Mouse (Mus musculus) heart, embryonic 15.5 days (tissue): Measurements from ENCODE around the gene Nkx6-2. TPM values are rescaled to one million over a fixed set of nuclear protein-coding genes. Genes with fewer than 3 reads are reported as not detected.

ENCODE experiments used
- ATAC-seq: fragments of 200-750 bp; cut with Nextera tagmentation; replicated peaks from 2 replicates; pipeline ENCODE4 v1.8.0; 2017; ENCODE audit warnings: low read depth, moderate TSS enrichment; ENCODE audit not compliant: insufficient number of reproducible peaks, insufficient read depth, low FRiP score
- H3K27ac ChIP-seq: fragments of 300-500 bp; sonication (generic); 2 replicates; pipeline ENCODE4 v1.5.1; 2015; ENCODE audit warnings: mild to moderate bottlenecking, inconsistent platforms
- H3K27me3 ChIP-seq: fragments of 300-500 bp; sonication (generic); 2 replicates; pipeline ENCODE4 v1.6.1; 2015; ENCODE audit warnings: inconsistent platforms
- H3K36me3 ChIP-seq: fragments of 300-500 bp; sonication (generic); 2 replicates; pipeline ENCODE4 v1.6.1; 2015; ENCODE audit warnings: mild to moderate bottlenecking, inconsistent platforms
- H3K4me1 ChIP-seq: fragments of 300-500 bp; sonication (generic); replicated peaks from 2 replicates; pipeline ENCODE4 v1.6.1; 2015; ENCODE audit warnings: inconsistent platforms
- H3K4me2 ChIP-seq: fragments of 300-500 bp; sonication (generic); 2 replicates; pipeline ENCODE4 v1.6.1; 2015; ENCODE audit warnings: inconsistent platforms, mild to moderate bottlenecking, moderate library complexity
- H3K4me3 ChIP-seq: fragments of 300-500 bp; sonication (generic); 2 replicates; pipeline ENCODE4 v1.5.1; 2015; ENCODE audit warnings: mild to moderate bottlenecking, inconsistent platforms
- H3K9ac ChIP-seq: fragments of 300-500 bp; sonication (generic); 2 replicates; pipeline ENCODE4 v1.6.1; 2015; ENCODE audit warnings: mild to moderate bottlenecking, inconsistent platforms
- H3K9me3 ChIP-seq: fragments of 300-500 bp; sonication (generic); replicated peaks from 2 replicates; pipeline ENCODE4 v1.6.1; 2016; ENCODE audit warnings: inconsistent platforms
- WGBS: fragments of 180-500 bp; shearing (Covaris S2); methylation state at CpG from one replicate; pipeline ENCODE4 v1.1.7; 2015; ENCODE audit warnings: mixed read lengths; 5-methylcytosine and 5-hydroxymethylcytosine counted together
- polyA plus RNA-seq: library from polyadenylated mRNA; unstranded; fragments of >200 nt; fragmentation: Nextera tagmentation; extraction: Ambion mirVana; gene quantifications from 2 replicates; pipeline ENCODE4 v1.2.1, GENCODE M21; 2015

Gene Nkx6-2
- polyA plus RNA-seq, 1 experiment from 2014 or later = 0.16 TPM

GRCm38 (mm10) chr7:139584221-139585175, 1.9 kb upstream of the Nkx6-2 start:
- 3% methylated on average over 53 of the region's 53 CpGs for WGBS
- ATAC-seq = no peak
- peak overlapping the region; percentile 29 for H3K4me3 ChIP-seq
- H3K9ac ChIP-seq = no peak overlapping the region
- H3K4me2 ChIP-seq = peak overlapping the region; percentile 46
- peaks cover 90% of the 10 kb centered on the region for H3K27me3 ChIP-seq
- peaks cover 3% of the 10 kb centered on the region; the same call in 1 of the 2 replicates for H3K36me3 ChIP-seq
- H3K27ac ChIP-seq = no peak overlapping the region
- no peaks in the 10 kb centered on the region for H3K9me3 ChIP-seq
- H3K4me1 ChIP-seq = peaks cover 41% of the 10 kb centered on the region

GRCm38 (mm10) chr7:139583094-139583737, 619 bp upstream of the Nkx6-2 start:
- no peak overlapping the region for H3K27ac ChIP-seq
- H3K9ac ChIP-seq = no peak overlapping the region
- H3K4me3 ChIP-seq = peak overlapping the region; percentile 51
- H3K4me1 ChIP-seq = peaks cover 41% of the 10 kb centered on the region
- 19% methylated on average over 17 of the region's 17 CpGs for WGBS
- ATAC-seq = no peak
- peaks cover 99% of the 10 kb centered on the region for H3K27me3 ChIP-seq
- H3K9me3 ChIP-seq = no peaks in the 10 kb centered on the region
- H3K4me2 ChIP-seq = peak overlapping the region; percentile 75; the same call in 1 of the 2 replicates
- peaks cover 16% of the 10 kb centered on the region for H3K36me3 ChIP-seq

- no peaks in the 10 kb centered on the region for H3K9me3 ChIP-seq
These were observed 611 bp downstream of the Nkx6-2 start for GRCm38 (mm10) chr7:139581801-139582571.

GRCm38 (mm10) chr7:139580851-139581775, 1.5 kb downstream of the Nkx6-2 start:
- WGBS = 4% methylated on average over 78 of the region's 78 CpGs
- no peak overlapping the region for H3K27ac ChIP-seq
- H3K4me3 ChIP-seq = peak overlapping the region; percentile 51
- peaks cover 33% of the 10 kb centered on the region for H3K36me3 ChIP-seq
- H3K9me3 ChIP-seq = no peaks in the 10 kb centered on the region
- peak overlapping the region; percentile 75 for H3K4me2 ChIP-seq
- no peak for ATAC-seq
- no peak overlapping the region for H3K9ac ChIP-seq
- H3K4me1 ChIP-seq = peaks cover 41% of the 10 kb centered on the region
- H3K27me3 ChIP-seq = peaks cover 83% of the 10 kb centered on the region

More at GRCm38 (mm10) chr7:139581801-139582571, 611 bp downstream of the Nkx6-2 start:
- Histone ChIP-seq H3K9ac (peak overlapping the region; percentile 27; the same call in 1 of the 2 replicates), H3K27me3 (peaks cover 92% of the 10 kb centered on the region), H3K4me3 (peak overlapping the region; percentile 51), H3K36me3 (peaks cover 27% of the 10 kb centered on the region), H3K4me2 (peak overlapping the region; percentile 75), H3K27ac (no peak overlapping the region), H3K4me1 (peaks cover 41% of the 10 kb centered on the region)
- whole genome bisulfite sequencing = under 1% methylated on average over 82 of the region's 82 CpGs
- peak; percentile 27; the same call in 1 of the 2 replicates for ATAC-seq

- 88% methylated on average over 21 of the region's 21 CpGs for WGBS
- no peaks in the 10 kb centered on the region for H3K9me3 ChIP-seq
These were observed 3.2 kb downstream of the Nkx6-2 start for GRCm38 (mm10) chr7:139579261-139579905.

GRCm38 (mm10) chr7:139576064-139576686, 6.4 kb downstream of the Nkx6-2 start:
- no peak for ATAC-seq
- Histone ChIP-seq H3K4me3 (no peak overlapping the region), H3K4me2 (no peak overlapping the region), H3K36me3 (peaks cover 44% of the 10 kb centered on the region), H3K4me1 (peaks cover 5% of the 10 kb centered on the region), H3K27me3 (peaks cover 34% of the 10 kb centered on the region), H3K9me3 (no peaks in the 10 kb centered on the region), H3K9ac (no peak overlapping the region), H3K27ac (no peak overlapping the region)
- WGBS = 76% methylated on average over 16 of the region's 16 CpGs

More at GRCm38 (mm10) chr7:139579261-139579905, 3.2 kb downstream of the Nkx6-2 start:
- peaks cover 66% of the 10 kb centered on the region for H3K27me3 ChIP-seq
- no peak overlapping the region for H3K27ac ChIP-seq
- no peak overlapping the region for H3K9ac ChIP-seq
- no peak overlapping the region for H3K4me2 ChIP-seq
- peaks cover 32% of the 10 kb centered on the region for H3K4me1 ChIP-seq
- ATAC-seq = no peak
- H3K36me3 ChIP-seq = peaks cover 44% of the 10 kb centered on the region
- H3K4me3 ChIP-seq = no peak overlapping the region

GRCm38 (mm10) chr7:139572665-139573064, 9.9 kb downstream of the Nkx6-2 start:
- Histone ChIP-seq H3K4me3 (no peak overlapping the region), H3K27me3 (no peaks in the 10 kb centered on the region), H3K9me3 (no peaks in the 10 kb centered on the region), H3K36me3 (peaks cover 34% of the 10 kb centered on the region), H3K27ac (no peak overlapping the region), H3K9ac (no peak overlapping the region), H3K4me2 (no peak overlapping the region), H3K4me1 (no peaks in the 10 kb centered on the region)
- WGBS = 63% methylated on average over 3 of the region's 3 CpGs
- ATAC-seq = no peak

- no peak overlapping the region for H3K4me3 ChIP-seq
- no peaks in the 10 kb centered on the region for H3K27me3 ChIP-seq
- no peak overlapping the region for H3K9ac ChIP-seq
- no peaks in the 10 kb centered on the region for H3K4me1 ChIP-seq
- no peak overlapping the region for H3K27ac ChIP-seq
- H3K9me3 ChIP-seq = no peaks in the 10 kb centered on the region
- WGBS = 92% methylated on average over 5 of the region's 5 CpGs
- H3K4me2 ChIP-seq = no peak overlapping the region
- H3K36me3 ChIP-seq = peaks cover 34% of the 10 kb centered on the region
- ATAC-seq = no peak
These were observed 11.8 kb downstream of the Nkx6-2 start for GRCm38 (mm10) chr7:139570788-139571187.

GRCm38 (mm10) chr7:139566533-139566932, 16.1 kb downstream of the Nkx6-2 start:
- Histone ChIP-seq H3K36me3 (peaks cover 38% of the 10 kb centered on the region), H3K27ac (no peak overlapping the region), H3K9ac (no peak overlapping the region), H3K4me1 (peaks cover 21% of the 10 kb centered on the region), H3K9me3 (no peaks in the 10 kb centered on the region), H3K4me3 (no peak overlapping the region), H3K27me3 (no peaks in the 10 kb centered on the region), H3K4me2 (no peak overlapping the region)
- 74% methylated on average over 8 of the region's 8 CpGs for whole genome bisulfite sequencing
- ATAC-seq = no peak
